Mouse (Mus musculus): ENCODE results near the gene P2ry6.
A peak's percentile ranks its signal among the peaks of the same experiment; 100 is the strongest.

P2ry6 gene

DNA sequence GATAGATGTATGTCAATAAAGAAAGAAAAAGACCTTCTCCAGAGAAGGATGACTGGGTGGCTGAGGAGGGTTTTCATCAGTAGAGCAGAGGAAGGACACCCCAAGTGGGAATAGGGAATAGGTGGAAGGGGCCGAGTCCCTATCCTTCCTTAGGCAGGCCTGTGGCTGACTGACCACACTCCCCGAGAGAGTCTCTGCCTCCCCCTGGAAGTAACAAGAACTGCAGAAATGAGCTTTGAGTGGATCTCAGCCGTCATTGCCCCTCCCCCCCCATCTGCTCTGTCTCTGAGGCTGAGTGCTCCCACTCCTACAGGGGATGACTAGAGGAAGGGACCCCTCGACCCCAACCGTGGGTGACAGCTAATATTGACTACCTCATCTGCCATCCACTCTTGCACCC is 33.3 kb downstream of the P2ry6 start:
- no peak for DNase-seq (ENCODE audit: low spot score)

DNA sequence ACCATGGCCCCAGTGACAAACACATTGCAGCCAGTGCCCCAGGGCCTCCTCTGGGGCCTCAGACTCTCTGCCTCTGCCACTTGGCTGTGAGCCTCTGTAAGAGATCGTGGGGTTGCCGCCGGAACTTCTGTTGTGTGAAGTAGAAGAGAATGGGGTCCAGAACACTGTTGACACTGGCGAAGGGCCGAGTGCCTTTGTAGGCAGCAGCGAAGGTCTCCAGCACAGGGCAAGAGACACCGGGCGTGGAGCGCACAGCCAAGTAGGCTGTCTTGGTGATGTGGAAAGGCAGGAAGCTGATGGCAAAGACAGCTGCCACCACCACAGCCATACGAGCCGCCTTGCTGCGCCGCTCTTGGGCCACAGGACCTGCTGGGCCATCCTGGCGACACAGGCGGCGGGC is 36.3 kb downstream of the P2ry6 start:
- DNase-seq (ENCODE audit: low spot score): no peak

DNA sequence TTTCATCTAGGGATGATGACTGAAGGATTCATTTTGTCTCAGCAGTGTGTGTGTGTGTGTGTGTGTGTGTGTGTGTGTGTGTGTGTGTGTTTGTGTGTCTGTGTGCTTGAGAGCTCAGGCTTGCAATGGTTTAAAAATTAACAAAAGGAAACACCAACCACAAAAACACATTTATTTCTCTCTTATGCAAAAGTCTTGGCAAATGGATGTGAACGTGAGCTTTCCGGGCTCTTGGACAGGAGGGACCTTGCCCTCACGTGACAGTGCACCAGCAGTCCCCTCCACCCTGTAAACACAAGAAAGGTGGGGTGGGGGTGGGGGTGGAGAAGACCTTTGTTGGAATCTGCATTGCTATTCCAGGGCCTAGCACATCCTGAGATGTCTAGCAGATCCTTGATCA is 37.0 kb downstream of the P2ry6 start:
- no peak for DNase-seq (ENCODE audit: low spot score)

DNA sequence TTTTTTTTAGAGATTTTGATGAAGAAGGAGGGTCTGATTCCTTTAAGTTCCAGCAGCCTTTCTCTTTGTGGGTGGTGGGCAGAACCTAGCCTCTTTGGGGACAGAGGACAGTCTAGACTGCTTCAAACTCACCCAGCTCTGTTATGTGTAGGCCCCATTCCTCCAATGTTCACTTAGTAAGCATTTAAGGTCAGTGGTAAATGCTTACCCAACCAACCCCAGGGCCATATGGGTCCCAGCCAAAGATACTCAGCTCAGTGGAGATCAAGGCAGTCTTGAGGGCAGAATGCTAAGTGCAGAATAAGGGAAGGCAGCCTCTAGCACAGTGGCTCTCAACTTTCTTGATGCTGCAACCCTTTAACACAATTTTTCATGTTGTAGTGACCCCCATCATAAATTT is 40.9 kb downstream of the P2ry6 start:
- no peak for DNase-seq (ENCODE audit: low spot score)

DNA sequence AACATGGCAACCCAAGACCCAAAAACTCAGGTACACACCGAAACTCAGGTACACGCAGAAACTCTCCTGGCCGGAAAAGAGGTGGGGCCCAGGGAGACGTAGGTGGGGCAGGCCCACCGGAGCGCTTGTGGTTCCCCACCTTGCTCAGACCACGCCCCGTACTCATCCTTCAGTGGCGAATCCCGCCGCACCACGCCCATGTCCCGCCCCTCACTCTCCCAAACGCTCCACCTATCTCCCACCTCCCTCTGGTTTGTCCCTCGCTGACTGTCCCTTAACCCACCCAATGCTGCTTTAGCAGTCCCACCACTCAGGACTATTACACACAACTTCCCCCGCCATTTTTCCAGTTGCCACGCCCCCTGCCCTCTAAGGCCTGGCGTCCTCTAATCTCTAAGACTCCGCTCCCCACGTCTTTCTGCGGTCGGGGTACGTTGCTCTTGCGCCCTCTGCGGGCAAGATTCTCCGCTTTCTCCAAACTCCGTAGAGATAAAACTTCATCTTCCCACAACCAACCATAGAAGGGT is 41.9 kb downstream of the P2ry6 start:
- peak; percentile 80 for DNase-seq (ENCODE audit: low spot score)

DNA sequence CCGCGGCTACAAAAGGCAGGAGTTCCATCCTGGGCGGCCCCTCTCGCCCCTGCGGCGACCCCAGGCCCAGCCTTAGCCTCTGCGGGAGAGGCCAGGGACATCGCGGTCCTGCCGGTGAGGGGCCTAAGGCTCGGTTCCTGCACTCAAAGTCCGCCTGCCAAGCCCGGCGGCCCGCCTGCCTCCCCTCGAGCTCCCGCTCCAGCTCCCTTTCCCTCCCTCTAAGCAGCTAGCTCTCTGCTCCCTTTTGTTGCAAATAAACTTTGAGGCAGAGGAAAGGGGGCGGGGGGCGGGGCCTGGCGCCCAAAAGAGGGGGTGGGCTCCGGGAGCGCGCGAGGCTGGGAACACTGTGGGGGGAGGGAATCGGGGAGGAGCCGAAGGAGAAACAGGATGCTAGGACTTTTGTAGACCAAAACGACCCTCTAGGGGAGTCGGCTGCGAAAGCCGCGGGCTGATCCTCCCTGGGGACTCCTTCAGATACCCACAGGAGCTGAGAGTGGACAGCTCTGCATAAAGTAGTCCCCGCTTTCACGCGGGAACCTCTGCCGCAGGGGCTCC is 42.4 kb downstream of the P2ry6 start, which contains the start of gene Arhgef17:
Arhgef17 (minus strand) TSS at position 182 of the 555 bp plus-strand sequence.
- no peak for DNase-seq (ENCODE audit: low spot score)

DNA sequence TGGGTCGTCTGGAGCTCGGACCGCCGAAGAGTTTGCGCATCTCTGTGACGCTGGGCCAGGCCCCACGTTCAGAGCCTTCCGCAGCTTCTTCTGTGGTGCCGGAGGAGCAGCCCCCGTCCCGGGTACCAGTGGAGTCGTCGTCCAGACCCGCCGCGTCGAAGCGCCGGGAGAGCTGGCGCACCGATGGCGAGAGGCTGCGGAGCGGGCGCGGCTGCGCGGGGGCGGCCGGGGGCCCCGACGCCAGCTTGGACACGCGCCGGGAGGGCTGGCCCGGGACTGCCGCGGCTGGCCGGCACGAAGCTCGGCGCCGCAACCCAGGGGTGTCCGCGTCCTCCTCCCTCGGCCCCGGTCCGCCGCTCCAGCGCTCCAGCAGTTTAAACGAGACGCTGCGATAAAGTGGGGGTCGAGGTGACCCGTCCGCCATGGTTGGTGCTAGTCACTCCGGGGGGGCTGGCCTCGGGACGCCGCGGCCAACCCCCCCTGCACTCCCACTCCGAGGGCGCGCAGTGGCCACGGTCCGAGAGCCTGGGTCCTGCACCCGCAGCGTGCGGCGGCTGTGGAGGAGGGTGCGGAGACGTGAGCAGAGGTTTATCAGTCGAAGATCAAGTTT is 43.0 kb downstream of the P2ry6 start:
- no peak for DNase-seq (ENCODE audit: low spot score)

DNA sequence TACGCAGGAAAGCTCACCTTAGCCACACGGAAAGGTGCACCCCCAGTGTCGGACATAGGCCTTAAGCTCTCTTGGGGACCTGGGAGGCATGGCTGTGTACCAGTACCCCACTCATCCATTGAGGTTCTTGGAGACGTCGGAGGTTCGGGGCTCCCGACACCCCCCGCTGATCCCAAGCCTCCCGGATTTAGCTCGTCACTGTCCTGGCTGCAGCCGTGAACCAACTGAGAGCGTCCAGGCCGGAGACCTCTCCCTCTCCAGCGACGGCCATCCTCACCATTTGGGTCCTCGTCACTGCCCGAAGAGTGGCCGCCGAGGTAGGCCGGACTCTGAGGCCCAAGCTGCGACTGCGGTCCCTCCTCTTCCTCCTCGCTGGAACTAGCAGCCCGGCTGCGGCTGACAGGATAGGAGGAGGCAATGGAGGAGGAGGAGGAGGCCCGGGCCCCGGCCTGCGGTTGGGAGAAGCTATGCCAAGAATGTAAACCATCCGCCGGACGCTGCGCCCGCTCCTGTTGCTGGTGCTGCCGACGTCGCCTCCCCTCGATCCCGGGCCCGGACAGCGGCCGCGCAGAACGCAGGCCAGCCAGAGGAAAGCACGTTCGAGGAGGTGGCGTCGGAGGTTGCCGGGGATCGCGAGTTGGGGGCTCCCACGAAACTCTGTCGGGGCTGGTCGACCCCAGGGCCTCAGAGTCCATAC is 43.7 kb downstream of the P2ry6 start:
- DNase-seq (ENCODE audit: low spot score): no peak

DNA sequence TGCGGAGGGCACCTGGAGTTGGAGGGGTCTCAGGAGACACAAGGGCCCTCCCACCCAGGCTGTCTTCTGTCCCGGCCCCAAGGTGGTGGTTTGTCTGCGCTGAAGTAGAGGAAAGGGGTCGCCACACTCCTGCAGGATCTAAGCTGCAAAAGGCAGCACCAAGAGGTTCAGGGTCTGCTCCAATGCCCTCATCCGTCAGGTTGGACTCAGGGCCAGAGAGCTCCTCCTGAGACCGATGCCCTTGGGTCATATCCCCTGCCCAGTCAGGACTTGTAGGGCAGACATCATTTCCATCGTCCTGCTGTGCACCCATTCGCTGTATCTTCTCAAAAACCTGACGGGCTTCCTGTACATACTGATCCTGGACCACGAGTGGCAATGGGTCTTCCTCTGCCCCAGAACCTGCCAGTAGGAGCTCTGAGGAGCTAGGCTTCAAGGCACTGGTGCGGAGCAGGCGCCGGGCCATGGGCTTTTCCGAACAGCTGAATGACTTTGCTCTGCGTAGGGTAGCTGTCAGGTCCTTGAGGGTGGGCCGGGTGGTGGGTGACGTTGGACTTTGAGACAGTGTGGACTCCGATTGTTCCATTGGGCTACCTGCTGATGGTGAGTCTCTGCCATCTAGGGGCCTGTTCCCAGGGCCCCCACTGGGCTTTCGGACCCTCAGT is 44.7 kb downstream of the P2ry6 start:
- no peak for DNase-seq (ENCODE audit: low spot score)

DNA sequence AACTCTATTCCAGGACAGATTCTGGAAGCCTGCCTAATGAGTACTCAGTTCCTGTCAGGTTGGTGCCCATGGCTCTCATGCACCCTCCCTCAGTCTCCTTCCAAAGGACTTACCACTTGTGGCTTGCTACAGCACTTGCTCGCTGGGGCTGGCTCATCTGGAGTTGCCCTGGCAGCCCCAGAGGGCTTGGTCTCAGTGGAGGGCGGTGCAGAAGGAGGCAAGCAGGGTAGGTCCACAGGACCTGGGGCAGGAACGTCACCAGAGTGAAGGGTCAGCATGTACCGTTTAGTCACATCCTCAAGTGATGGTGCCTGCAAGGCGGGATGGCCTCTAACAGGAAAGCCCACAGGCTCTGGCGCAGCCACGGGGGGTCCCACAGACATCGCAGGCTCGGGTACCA is 46.0 kb downstream of the P2ry6 start:
- no peak for DNase-seq (ENCODE audit: low spot score)

DNA sequence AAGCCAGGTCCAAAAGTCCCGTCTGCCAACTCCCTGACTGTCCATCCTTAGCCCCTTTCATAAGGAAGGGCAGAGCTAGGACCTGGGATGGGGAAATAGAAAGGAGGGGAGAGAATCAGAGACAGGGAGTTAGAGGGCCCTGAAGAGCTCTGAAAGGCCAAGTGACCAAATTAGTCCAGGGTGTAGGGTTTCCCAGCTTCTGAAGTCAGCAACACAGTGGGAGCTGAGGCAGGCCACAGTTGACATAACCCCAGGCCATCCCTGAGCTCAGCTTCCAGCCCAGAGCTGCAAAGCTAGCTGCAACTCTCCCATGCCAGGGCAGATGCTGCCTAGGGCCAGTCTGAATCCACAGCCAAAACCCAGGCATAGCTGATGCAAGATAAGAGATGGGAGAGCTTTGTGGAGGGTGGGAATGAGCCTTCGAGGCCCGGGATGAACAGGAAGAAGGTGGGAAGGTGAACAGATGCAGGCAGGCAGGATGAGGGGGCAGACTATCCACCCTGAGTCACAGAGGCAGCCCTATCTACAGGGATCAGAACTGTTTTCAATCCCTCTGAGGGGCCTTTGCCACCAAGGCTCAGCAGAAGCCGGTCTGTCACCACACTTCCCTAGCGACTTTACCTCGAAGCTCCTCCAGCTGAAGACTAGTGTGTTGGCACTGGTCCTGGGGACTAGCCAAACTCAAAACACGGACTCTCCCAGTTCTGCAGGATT is 47.0 kb downstream of the P2ry6 start:
- no peak for DNase-seq (ENCODE audit: low spot score)

DNA sequence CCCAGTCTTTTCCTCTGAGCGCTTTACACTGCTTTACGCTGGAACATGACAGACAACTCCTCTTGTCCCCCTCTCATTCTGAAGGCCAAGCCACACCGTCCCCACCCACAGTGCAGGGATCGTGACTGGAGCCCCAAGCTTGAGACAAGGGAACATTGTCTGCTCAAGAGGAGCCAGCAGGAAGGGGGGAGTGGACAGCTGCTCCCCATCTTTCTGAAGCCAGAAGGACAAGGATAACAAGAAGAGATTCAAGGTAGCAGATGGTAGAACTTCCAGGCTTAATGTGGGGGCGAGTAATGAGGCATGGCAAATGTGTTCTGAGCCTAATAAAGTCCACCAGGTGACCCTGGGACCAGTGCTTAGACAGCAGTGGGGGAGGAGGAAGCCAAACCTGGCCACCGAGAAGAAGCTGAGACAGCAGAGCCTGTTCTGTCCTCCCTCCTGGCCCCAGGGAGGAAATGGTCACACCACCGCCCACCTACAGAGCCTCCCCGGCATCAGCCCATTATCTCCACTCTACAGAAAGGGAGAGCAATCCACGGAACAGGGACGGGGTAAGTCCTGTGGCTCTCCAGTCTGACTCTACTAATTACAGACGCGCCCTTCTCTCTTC is 48.0 kb downstream of the P2ry6 start:
- DNase-seq (ENCODE audit: low spot score): no peak

DNA sequence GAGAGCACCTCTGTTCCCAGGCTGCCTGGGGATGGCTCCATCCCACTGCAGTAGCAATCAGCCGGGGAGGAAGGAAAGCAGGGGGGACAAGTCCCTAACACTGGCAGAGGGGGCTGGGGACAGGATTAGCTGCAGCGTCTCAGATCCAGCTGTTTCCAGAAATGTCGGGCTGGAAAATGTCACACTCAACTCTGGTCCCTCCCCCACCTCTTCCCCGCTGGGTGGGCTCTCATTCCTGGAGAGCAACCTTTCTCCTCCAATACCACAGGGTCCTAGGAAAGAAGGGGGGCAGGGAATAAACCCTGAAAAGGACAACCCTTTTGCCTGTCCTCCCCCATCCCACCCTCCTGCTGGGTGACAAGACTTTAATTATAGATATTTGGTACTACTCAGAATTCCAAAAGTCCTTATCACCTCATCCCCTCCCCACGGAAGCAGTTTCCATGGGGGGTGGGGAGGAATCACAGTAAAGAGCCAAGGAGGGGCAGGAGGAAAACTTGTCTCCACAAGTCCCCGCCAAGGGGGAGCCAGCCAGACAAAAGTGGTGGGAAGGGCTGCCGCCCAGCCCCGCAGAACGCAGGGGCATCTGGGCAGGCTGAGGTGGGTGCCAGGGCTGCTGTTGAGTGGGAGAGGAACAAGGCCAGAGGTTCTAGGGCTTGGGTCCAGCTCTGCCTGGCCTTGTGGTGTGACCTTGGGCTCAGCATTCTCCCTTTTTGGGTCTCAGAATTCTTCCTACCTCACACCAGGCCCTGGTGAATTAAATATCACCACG is 49.6 kb downstream of the P2ry6 start:
- DNase-seq (ENCODE audit: low spot score): no peak

DNA sequence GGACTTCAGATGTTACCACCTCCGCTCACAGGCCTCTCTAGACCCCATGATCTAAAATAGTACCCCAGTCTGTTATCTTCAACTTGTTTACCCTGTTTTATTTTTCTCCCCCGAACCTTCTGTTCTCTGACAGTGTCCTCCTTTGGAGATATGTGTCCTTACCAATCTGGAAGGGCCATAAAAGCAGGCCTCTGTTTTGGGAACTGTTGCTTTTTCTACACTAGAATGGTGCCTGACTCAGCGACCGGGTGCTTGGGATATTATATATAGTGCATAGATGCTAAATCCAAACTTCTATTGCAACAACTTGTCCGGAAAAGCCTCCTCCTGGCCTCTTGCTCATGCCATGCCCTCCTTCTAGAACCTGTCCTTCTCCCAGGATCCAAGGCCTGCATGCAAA is 50.2 kb downstream of the P2ry6 start:
- DNase-seq (ENCODE audit: low spot score): no peak

DNA sequence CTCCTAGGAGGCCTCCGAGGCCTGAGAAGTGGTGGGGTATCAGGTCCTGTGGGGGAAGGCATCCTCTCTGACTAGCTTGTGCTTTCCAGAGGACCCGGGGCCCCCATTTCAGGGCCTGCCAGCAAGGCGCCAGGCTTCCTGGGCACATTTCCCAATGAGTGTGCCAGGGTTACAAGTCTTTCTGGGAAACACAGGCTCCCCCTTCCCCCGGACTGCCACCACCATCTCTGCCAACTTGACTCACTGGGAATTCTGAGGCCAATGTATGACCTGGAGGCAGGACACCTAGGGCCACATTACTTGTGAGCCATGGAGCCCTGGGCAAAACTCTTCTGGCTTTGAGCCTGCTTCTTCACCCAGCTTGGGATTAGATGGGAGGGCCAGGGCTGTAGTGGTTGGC is 51.5 kb downstream of the P2ry6 start:
- DNase-seq (ENCODE audit: low spot score): no peak

DNA sequence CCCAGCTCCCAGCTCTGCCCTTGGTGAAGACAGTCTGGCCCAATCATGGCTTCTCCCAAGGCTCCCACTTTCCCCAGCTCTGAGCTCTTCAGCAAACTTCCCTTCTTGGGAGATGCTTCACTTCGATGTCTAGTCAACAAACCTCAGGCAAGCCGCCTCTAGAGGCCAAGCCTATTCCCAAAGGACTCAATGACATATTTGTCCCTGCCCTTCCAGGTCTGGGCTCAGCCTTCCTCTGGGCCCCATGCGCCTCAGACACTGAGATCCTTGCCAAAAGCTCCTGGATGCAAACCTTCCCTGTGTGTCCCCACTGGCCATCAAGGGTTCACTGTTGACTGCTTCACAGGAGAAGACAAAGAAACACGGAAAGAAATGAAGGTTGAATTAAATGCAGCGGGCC is 53.2 kb downstream of the P2ry6 start:
- DNase-seq (ENCODE audit: low spot score): no peak

DNA sequence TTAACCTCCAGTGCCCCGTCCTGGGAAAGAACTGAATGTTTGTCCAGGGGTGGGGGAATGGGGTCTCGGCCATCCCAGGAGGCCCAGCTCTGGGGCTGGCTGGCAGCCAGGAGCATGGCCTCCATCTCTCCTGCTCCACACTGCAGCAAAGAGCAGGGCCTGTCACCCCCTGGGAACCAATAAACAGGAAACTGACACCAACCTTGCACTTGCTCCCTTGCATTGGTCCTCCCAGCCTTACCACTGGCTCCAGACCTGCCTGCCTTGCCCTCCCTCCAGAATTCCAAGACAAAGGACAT is 54.7 kb downstream of the P2ry6 start:
- DNase-seq (ENCODE audit: low spot score): no peak

DNA sequence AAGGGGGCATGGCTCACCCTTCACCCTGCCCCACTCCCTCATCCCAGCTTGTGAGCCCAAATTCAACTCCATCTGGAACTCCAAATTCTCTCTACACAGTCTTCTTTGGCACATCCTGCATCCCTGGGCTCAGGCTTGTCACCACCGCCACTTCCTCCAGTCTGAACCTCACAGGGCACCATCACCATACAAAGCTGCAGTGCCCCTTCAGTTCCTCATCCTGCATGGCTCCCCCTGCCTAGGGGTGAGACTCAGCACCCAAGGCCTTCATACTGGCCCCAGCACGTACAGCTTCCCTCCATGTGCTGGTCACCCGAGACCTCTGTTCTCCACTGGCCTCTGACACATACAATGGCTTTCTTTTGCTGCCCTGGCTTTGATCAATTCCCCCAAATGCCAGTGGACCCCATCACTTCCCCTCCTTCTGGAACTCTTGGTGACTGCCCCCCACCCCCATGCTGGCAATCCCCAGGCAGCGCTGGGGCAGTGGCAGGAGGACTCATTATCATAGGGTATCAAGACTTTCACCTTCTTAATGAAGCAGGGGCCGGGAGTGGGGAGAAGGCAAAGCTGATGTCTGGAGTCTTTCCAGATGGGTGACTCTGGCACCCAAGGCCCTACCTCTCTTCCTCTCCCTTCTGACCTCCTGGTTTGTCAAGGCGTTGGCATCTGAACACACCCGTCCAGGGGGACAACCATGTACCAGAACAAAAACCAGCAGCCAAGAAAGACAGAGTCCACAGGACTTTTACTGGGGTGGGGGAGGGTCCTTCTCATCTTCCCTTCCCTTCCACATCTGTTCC is 55.2 kb downstream of the P2ry6 start:
- no peak for DNase-seq (ENCODE audit: low spot score)

DNA sequence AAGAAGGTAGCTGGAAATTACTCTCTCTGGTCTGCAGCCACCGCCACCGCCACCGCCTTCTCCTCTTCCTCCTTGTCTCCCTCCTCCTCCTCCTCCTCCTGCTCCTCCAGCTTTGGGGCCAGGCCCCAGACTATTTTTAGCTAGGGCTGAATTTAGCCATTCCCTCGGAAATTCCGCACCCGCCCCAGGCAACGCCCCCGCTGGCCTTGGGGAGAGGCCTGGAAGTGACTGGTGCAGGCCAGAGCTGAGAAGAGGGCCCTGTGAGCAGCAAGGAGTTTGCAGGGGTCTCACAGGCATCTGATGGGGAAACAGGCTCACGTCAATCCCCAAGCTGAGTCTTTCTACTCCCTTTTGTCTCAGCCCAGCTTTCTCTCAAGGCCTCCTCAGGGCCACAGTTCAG is 56.3 kb downstream of the P2ry6 start:
- no peak for DNase-seq (ENCODE audit: low spot score)

DNA sequence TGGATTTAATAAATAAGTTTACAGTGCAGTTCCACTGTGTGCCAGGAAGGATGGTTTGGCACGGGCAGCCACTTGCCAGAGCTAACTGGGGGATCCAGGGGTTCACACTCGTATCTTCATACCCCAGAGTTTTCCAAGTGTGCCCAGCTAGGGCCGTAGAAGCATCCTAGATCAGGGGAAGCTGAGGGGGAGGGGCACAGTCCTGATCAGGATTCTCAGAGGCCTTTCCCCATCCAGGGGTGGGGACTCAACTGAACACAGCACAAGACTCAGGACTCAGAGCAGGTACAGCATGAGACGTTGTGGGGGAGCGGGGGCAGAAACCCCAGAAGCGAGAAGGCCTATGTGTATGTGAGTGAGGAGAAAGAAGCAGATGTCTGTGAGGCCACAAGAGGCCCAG is 56.7 kb downstream of the P2ry6 start:
- DNase-seq (ENCODE audit: low spot score): no peak

DNA sequence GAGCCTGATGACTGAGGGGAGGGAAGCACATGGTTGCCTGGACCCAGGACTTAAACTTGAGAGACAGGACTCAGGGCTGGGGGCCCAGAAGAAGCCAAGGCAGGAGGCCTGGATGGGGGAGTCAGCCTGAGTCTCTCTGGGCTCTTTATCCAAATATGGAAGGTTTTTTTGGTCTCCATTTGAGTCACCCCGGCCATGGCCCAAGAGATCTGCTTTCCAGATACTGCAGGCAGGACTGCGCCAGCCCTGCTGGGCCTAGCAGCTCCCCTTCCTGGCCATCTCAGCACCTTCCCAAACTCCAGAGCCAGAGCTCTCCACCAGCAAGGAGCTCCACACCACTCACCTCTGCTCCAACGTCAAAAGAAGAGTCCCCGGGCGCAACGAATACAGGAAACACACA is 57.9 kb downstream of the P2ry6 start:
- DNase-seq (ENCODE audit: low spot score): no peak

Data from ovary, postnatal 10 days (tissue).